Mouse (Mus musculus): ENCODE results near the gene Gm8660.
"Not testable (repeated sequence)": the region's sequence is repeated elsewhere in the genome, so short reads cannot be mapped to it uniquely, and the experiment has no call there.

The Gm8660 gene

DNA sequence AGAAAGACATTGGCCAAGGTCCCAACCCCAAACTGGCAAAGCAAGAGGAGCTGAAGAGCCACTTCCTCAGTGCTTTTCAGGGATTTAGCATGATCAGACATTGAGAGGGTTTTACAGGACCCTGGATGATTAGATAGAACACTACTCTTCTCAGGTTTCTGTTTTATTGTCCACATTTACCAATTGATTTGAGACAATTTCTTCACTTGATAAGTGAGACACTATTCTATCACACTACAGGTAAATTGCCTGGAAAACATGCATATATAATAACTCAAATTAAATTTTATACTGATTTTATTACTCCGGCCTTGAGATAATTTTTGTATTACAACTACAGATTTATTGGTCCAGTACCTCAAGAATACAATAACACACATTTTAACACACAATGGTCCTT lies at the start of gene Gm8660:
Gene Gm8660, minus strand, starts transcription at position 101 of the 400 bp plus-strand sequence.
- not testable (repeated sequence) for DNase-seq

DNA sequence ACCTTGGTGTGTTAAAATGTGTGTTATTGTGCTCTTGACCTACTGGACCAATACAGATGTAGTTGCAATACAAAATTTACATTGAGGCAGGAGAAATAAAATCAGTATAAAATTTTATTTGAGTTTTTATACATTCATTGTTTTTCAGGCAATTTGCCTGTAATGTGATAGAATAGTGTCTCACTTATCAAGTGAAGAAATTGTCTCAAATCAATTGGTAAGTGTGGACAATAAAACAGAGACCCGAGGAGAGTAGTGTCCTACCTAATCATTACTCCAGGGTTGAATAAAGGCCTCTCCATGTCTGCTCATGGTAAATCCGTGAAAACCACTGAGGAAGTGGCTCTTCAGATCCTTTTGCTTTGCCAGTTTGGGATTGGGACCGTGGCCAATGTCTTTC lies 42.4 kb upstream of the Gm8660 start, which contains the start of gene Vmn1r148:
Gene Vmn1r148, plus strand, starts transcription at position 301 of the 400 bp plus-strand sequence.
- not testable (repeated sequence) for DNase-seq

DNA sequence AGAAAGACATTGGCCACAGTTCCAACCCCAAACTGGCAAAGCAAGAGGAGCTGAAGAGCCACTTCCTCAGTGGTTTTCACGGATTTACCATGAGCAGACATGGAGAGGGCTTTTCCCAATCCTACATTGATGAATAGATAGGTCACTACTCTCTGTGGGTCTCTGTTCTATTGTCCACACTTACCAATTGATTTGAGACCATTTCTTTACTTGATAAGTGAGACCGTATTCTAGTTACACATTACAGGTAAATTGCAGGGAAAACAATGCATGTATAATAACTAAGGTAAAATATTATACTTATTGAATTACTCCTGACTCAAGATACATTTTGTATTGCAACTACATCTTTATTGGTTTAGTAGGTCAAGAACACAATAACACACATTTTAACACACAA lies 41.2 kb downstream of the Gm8660 start, which contains the start of gene Gm4187:
Gene Gm4187, minus strand, starts transcription at position 101 of the 400 bp plus-strand sequence.
- DNase-seq: not testable (repeated sequence)

Data from kidney, adult 11 months (tissue).